Mouse (Mus musculus) CH12.LX (cell line): ENCODE results near the gene Slc4a4. TPM values are rescaled to one million over a fixed set of nuclear protein-coding genes. Genes with fewer than 3 reads are reported as not detected.

Experiments used
- DNase-seq: peaks from one replicate; pipeline ENCODE4 v3.0.0-alpha.2; 2013; ENCODE audit errors: extremely low read depth
- H3K27ac ChIP-seq: 2 replicates; pipeline ENCODE4 v1.5.1; 2012; ENCODE audit warnings: low read depth, mild to moderate bottlenecking, control low read depth, moderate library complexity; ENCODE audit not compliant: insufficient read depth
- H3K27me3 ChIP-seq: replicated peaks from 2 replicates; pipeline ENCODE3; 2012; ENCODE audit warnings: inconsistent platforms
- H3K36me3 ChIP-seq, 2 experiments: replicated peaks in 1 of 2; 2 replicates each; pipeline versions ENCODE3 to v1.6.1; 2012; ENCODE audit warnings: inconsistent platforms in 1 of 2, low read length in 1 of 2, mild to moderate bottlenecking in 1 of 2, mixed read lengths in 1 of 2, moderate library complexity in 1 of 2; ENCODE audit not compliant: control insufficient read depth in 1 of 2, insufficient read depth in 1 of 2
- H3K4me1 ChIP-seq, 2 experiments: 2 replicates each; pipeline ENCODE4 v1.6.1; 2012; ENCODE audit warnings: inconsistent platforms in 1 of 2, moderate library complexity in 1 of 2; ENCODE audit not compliant: insufficient read depth in 2 of 2, control insufficient read depth in 1 of 2
- H3K4me2 ChIP-seq: 2 replicates; pipeline ENCODE4 v1.6.1; 2012; ENCODE audit warnings: low read depth, mild to moderate bottlenecking, control low read depth; ENCODE audit not compliant: poor library complexity, insufficient read depth, severe bottlenecking
- H3K4me3 ChIP-seq, 3 experiments: fragments of 150-350 bp in 1 of 3; sonication (generic) in 1 of 3; replicated peaks in 1 of 3; 2 replicates each; pipeline versions ENCODE3 to v1.5.1; 2011 to 2012; ENCODE audit warnings: low read depth in 2 of 3, low read length in 2 of 3, mild to moderate bottlenecking in 2 of 3, moderate library complexity in 2 of 3, control low read depth in 1 of 3, improper control_type of control experiment in 1 of 3, inconsistent platforms in 1 of 3, mixed read lengths in 1 of 3; ENCODE audit not compliant: poor library complexity in 1 of 3
- H3K79me2 ChIP-seq: replicated peaks from 2 replicates; pipeline ENCODE4 v1.6.1; 2012; ENCODE audit warnings: mild to moderate bottlenecking, moderate library complexity; ENCODE audit not compliant: control insufficient read depth, poor library complexity, insufficient read depth, severe bottlenecking; ENCODE audit errors: extremely low read depth
- H3K9ac ChIP-seq: 2 replicates; pipeline ENCODE4 v1.6.1; 2012; ENCODE audit warnings: low read depth, mild to moderate bottlenecking, control low read depth, moderate library complexity; ENCODE audit not compliant: insufficient read depth
- H3K9me3 ChIP-seq: replicated peaks from 2 replicates; pipeline ENCODE3; 2012; ENCODE audit warnings: low read length, inconsistent platforms, mixed read lengths
- CHD1 ChIP-seq: IDR thresholded peaks from 2 replicates; pipeline ENCODE4 v1.6.1; 2012; ENCODE audit warnings: low read depth, low read length, improper control_type of control experiment, inconsistent platforms
- CHD2 ChIP-seq: IDR thresholded peaks from 2 replicates; pipeline ENCODE4 v1.6.1; 2011; ENCODE audit warnings: low read length, improper control_type of control experiment
- CTCF ChIP-seq, 2 experiments: IDR thresholded peaks in 1 of 2; conservative IDR thresholded peaks in 1 of 2; 2 replicates each; pipeline ENCODE4 v1.5.1; 2011 to 2012; ENCODE audit warnings: low read depth in 2 of 2, low read length in 2 of 2, improper control_type of control experiment in 1 of 2, inconsistent platforms in 1 of 2, mild to moderate bottlenecking in 1 of 2, moderate library complexity in 1 of 2
- ETS1 ChIP-seq: conservative IDR thresholded peaks from 2 replicates; pipeline ENCODE4 v1.6.1; 2012; ENCODE audit warnings: low read depth, mild to moderate bottlenecking, inconsistent platforms, low read length, improper control_type of control experiment, moderate library complexity
- GABPA ChIP-seq: IDR thresholded peaks from 2 replicates; pipeline ENCODE4 v1.6.1; 2012; ENCODE audit warnings: low read depth, low read length, improper control_type of control experiment, inconsistent platforms; ENCODE audit not compliant: insufficient replicate concordance
- HCFC1 ChIP-seq: IDR thresholded peaks from 2 replicates; pipeline ENCODE4 v1.6.1; 2012; ENCODE audit warnings: low read depth, mild to moderate bottlenecking, inconsistent platforms, low read length, improper control_type of control experiment
- JUN ChIP-seq: IDR thresholded peaks from 2 replicates; pipeline ENCODE4 v1.6.1; 2011; ENCODE audit warnings: low read depth, mild to moderate bottlenecking, low read length, improper control_type of control experiment, moderate library complexity; ENCODE audit not compliant: insufficient read depth
- MAZ ChIP-seq: IDR thresholded peaks from 2 replicates; pipeline ENCODE4 v1.6.1; 2012; ENCODE audit warnings: low read depth, mild to moderate bottlenecking, inconsistent platforms, low read length, improper control_type of control experiment, moderate library complexity
- MEF2A ChIP-seq: IDR thresholded peaks from 2 replicates; pipeline ENCODE4 v1.6.1; 2014; ENCODE audit warnings: low read depth, mild to moderate bottlenecking, inconsistent platforms, low read length, improper control_type of control experiment, borderline replicate concordance
- NELFE ChIP-seq: IDR thresholded peaks from 2 replicates; pipeline ENCODE4 v1.6.1; 2011; ENCODE audit warnings: low read depth, low read length, improper control_type of control experiment
- NRF1 ChIP-seq: IDR thresholded peaks from 2 replicates; pipeline ENCODE4 v1.6.1; 2014; ENCODE audit warnings: low read depth, mild to moderate bottlenecking, inconsistent platforms, low read length, improper control_type of control experiment, moderate library complexity
- PAX5 ChIP-seq: IDR thresholded peaks from 2 replicates; pipeline ENCODE4 v1.6.1; 2012; ENCODE audit warnings: low read length, inconsistent platforms, mixed read lengths
- POLR2A ChIP-seq: IDR thresholded peaks from 2 replicates; pipeline ENCODE4 v1.6.1; 2011; ENCODE audit warnings: low read depth, mild to moderate bottlenecking, improper control_type of control experiment, low read length
- POLR2AphosphoS2 ChIP-seq: IDR thresholded peaks from 2 replicates; pipeline ENCODE4 v1.6.1; 2011; ENCODE audit warnings: low read depth, low read length, improper control_type of control experiment
- RAD21 ChIP-seq: IDR thresholded peaks from 2 replicates; pipeline ENCODE4 v1.6.1; 2011; ENCODE audit warnings: low read depth, mild to moderate bottlenecking, low read length, improper control_type of control experiment, moderate library complexity
- SMC3 ChIP-seq: IDR thresholded peaks from 2 replicates; pipeline ENCODE4 v1.6.1; 2011; ENCODE audit warnings: low read depth, low read length, improper control_type of control experiment
- USF1 ChIP-seq: IDR thresholded peaks from 2 replicates; pipeline ENCODE4 v1.6.1; 2014; ENCODE audit warnings: low read depth, mild to moderate bottlenecking, inconsistent platforms, low read length, improper control_type of control experiment
- USF2 ChIP-seq: conservative IDR thresholded peaks from 2 replicates; pipeline ENCODE4 v1.6.1; 2011; ENCODE audit warnings: low read depth, low read length, improper control_type of control experiment
- ZKSCAN1 ChIP-seq: IDR thresholded peaks from 2 replicates; pipeline ENCODE4 v1.6.1; 2012; ENCODE audit warnings: low read depth, inconsistent platforms, low read length, improper control_type of control experiment, borderline replicate concordance
- ZNF384 ChIP-seq: IDR thresholded peaks from 2 replicates; pipeline ENCODE4 v1.6.1; 2012; ENCODE audit warnings: low read depth, low read length, improper control_type of control experiment, inconsistent platforms
- dilution Hi-C: fragments of 300-500 bp; cut with MboI; formaldehyde crosslinking; loops from 2 replicates; pipeline ENCODE4 v1.14.3; 2020; ENCODE audit warnings: low sequenced_read_pairs; ENCODE audit not compliant: extremely low pct_unique_long_range_greater_than_20kb, extremely low pct_ligation_motif_present
- in situ Hi-C: fragments of 300-500 bp; cut with MboI; formaldehyde crosslinking; loops from 3 replicates; pipeline ENCODE4 v1.14.3; 2019; ENCODE audit warnings: low sequenced_read_pairs, low pct_ligation_motif_present, low pct_unique_long_range_greater_than_20kb, mixed read lengths
- polyA plus RNA-seq: library from polyadenylated mRNA; unstranded; fragments of >175 nt; gene quantifications from 2 replicates; pipeline ENCODE4 v1.2.1, GENCODE M21; 2012; ENCODE audit warnings: low read depth; ENCODE audit not compliant: insufficient read length
- total RNA-seq, 2 experiments: library from RNA; depleted of rRNA; stranded (reverse); fragments of 300-350 nt in 1 of 2; fragments of >200 nt in 1 of 2; gene quantifications; 2 replicates each; pipeline ENCODE4 v1.2.3; 2012 to 2014

Gene Slc4a4
- total and polyA plus RNA-seq, 3 experiments = not detected

DNA sequence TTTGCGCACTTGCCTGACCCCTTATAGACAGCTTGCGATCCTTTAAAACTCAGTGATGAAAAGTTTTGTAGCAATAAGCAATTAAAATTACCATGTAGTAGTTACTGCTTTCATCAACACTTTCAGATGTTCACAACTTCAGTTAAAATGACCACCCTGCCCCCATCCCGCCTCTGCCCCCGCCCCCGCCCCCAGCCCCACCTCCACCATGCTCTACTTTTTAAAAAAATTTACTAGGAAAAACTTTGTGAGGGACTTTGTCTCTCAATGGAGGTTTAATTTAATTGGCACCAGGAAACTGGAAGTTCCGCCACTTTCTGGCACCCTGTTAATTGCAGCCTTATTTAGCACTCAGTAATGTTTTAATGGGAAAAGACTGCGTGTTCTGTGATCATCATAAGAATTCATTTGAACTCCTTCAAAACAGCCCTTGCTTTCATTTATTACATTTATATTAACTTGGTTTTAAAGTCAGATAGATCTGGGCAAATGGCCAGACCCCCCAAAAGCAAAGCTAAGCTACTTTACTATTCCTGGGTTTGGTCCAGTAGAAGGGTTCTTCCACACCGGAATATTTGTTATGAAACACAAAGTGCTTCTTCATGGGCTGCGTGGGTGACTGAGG lies 337.2 kb downstream of the Slc4a4 start:
- no peak overlapping the region for H3K4me3 ChIP-seq
- in situ Hi-C loops = no loop called here
- dilution Hi-C loops = no loop called here
- H3K27me3 ChIP-seq = no peaks in the 10 kb centered on the region
- no peak overlapping the region for H3K9ac ChIP-seq
- DNase-seq = no peak
- H3K4me2 ChIP-seq = no peak overlapping the region
- TF ChIP-seq POLR2A (no peak), MEF2A (no peak), GABPA (no peak), NRF1 (no peak), CHD2 (no peak), USF1 (no peak)
- H3K79me2 ChIP-seq = no peaks in the 10 kb centered on the region
- no peaks in the 10 kb centered on the region for H3K9me3 ChIP-seq
- H3K36me3 ChIP-seq = no peaks in the 10 kb centered on the region
- no peak overlapping the region for H3K27ac ChIP-seq
- no peaks in the 10 kb centered on the region for H3K4me1 ChIP-seq

DNA sequence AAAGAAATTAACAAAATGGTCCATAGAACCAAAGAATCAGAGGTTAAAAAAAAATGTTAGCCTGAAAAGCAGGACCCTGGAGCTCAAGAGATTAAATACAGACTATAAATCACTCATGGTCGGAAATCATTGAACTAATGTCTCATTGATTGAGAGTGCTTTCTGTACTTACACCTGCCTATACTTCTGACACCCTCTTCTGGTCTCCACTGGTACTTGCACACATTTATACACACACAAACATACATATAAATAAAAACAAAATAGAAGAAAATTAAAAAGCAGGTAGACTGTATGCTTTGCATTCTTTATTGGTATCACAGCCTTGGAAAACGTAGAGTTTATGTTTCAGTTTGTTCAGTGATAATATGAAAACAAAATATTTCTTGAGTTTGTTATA lies 341.3 kb downstream of the Slc4a4 start:
- H3K9ac ChIP-seq = no peak overlapping the region
- in situ Hi-C loops (no loop called here), dilution Hi-C loops (no loop called here)
- H3K27ac ChIP-seq = no peak overlapping the region
- TF ChIP-seq USF2 (no peak), MAZ (no peak), RAD21 (peak; percentile 3), ZNF384 (no peak), POLR2A (no peak), NRF1 (no peak), CTCF (conservative IDR thresholded peaks at IDR 0.05 in 1 of 2, IDR thresholded peaks at IDR 0.05 in 1 of 2; ENCODE audit: low read depth in 2 of 2, low read length in 2 of 2) (peak in 1 of 2 experiments; percentile 21; a peak in 2 of 4 replicates), SMC3 (no peak; the same call in 1 of the 2 replicates), ZKSCAN1 (no peak)
- no peaks in the 10 kb centered on the region for H3K79me2 ChIP-seq
- no peaks in the 10 kb centered on the region for H3K9me3 ChIP-seq
- no peak for DNase-seq
- H3K36me3 ChIP-seq = no peaks in the 10 kb centered on the region
- H3K27me3 ChIP-seq = no peaks in the 10 kb centered on the region
- H3K4me2 ChIP-seq = no peak overlapping the region
- no peaks in the 10 kb centered on the region for H3K4me1 ChIP-seq
- no peak overlapping the region for H3K4me3 ChIP-seq

DNA sequence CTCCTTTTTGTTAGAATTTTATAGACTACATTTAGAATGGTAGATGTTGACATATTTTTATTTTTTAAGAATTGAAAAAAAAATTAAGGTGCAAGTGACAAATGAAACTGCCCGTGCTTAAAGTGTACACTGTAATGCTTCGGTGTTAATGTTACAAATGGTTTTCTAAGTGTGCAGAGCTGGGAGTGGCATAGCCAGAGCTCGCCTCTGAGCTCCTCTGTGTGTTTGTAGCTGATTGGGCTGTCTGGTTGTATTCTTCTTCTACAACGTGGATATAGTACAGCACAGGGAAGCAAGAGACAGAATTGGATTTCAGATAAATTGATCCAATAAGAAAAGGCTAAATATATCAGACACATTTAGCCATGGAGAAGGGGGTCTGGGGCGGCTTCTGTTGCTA lies 343.0 kb downstream of the Slc4a4 start:
- no peak for TF ChIP-seq JUN
- TF ChIP-seq NELFE = no peak
- TF ChIP-seq SMC3 = no peak
- TF ChIP-seq HCFC1 = no peak
- no peak for TF ChIP-seq CHD1
- TF ChIP-seq POLR2AphosphoS2 = no peak
- TF ChIP-seq RAD21 = no peak
- TF ChIP-seq ETS1 = no peak
- no peak for TF ChIP-seq USF2
- no peak for TF ChIP-seq USF1
- TF ChIP-seq PAX5 = no peak
- TF ChIP-seq MEF2A = no peak
- TF ChIP-seq NRF1 = no peak
- dilution Hi-C loops (no loop called here), in situ Hi-C loops (no loop called here)

More for the DNA sequence above, 343.0 kb downstream of the Slc4a4 start:
- Histone ChIP-seq H3K9ac (no peak overlapping the region), H3K27ac (no peak overlapping the region), H3K4me2 (no peak overlapping the region), H3K36me3 (no peaks in the 10 kb centered on the region), H3K9me3 (no peaks in the 10 kb centered on the region), H3K4me3 (no peak overlapping the region), H3K27me3 (no peaks in the 10 kb centered on the region), H3K4me1 (no peaks in the 10 kb centered on the region), H3K79me2 (no peaks in the 10 kb centered on the region)
- DNase-seq = no peak
